Mouse (Mus musculus) kidney, embryonic 15.5 days (tissue): ENCODE data around the gene Gdf15. TPM values are rescaled to one million over a fixed set of nuclear protein-coding genes. Genes with fewer than 3 reads are reported as not detected.

Experiments used
- ATAC-seq: fragments of 200-750 bp; cut with Nextera tagmentation; replicated peaks from 2 replicates; pipeline ENCODE4 v1.8.0; 2017; ENCODE audit warnings: moderate TSS enrichment; ENCODE audit not compliant: low FRiP score
- H3K27ac ChIP-seq: fragments of 300-500 bp; sonication (generic); 2 replicates; pipeline ENCODE4 v1.5.1; 2015; ENCODE audit warnings: mild to moderate bottlenecking, inconsistent platforms
- H3K27me3 ChIP-seq: fragments of 300-500 bp; sonication (generic); 2 replicates; pipeline ENCODE4 v1.6.1; 2015; ENCODE audit warnings: inconsistent platforms
- H3K36me3 ChIP-seq: fragments of 300-500 bp; sonication (generic); 2 replicates; pipeline ENCODE4 v1.6.1; 2015; ENCODE audit warnings: inconsistent platforms
- H3K4me1 ChIP-seq: fragments of 300-500 bp; sonication (generic); 2 replicates; pipeline ENCODE4 v1.6.1; 2015; ENCODE audit warnings: inconsistent platforms
- H3K4me2 ChIP-seq: fragments of 300-500 bp; sonication (generic); 2 replicates; pipeline ENCODE4 v1.6.1; 2015; ENCODE audit warnings: moderate library complexity, mild to moderate bottlenecking, inconsistent platforms
- H3K4me3 ChIP-seq: fragments of 300-500 bp; sonication (generic); replicated peaks from 2 replicates; pipeline ENCODE4 v1.5.1; 2015; ENCODE audit warnings: mild to moderate bottlenecking, inconsistent platforms
- H3K9ac ChIP-seq: fragments of 300-500 bp; sonication (generic); 2 replicates; pipeline ENCODE4 v1.6.1; 2015; ENCODE audit warnings: mild to moderate bottlenecking, inconsistent platforms
- H3K9me3 ChIP-seq: fragments of 300-500 bp; sonication (generic); replicated peaks from 2 replicates; pipeline ENCODE4 v1.6.1; 2016; ENCODE audit warnings: inconsistent platforms
- WGBS: fragments of 180-500 bp; shearing (Covaris S2); methylation state at CpG from one replicate; pipeline ENCODE4 v1.1.7; 2015; ENCODE audit warnings: mixed read lengths; 5-methylcytosine and 5-hydroxymethylcytosine counted together
- polyA plus RNA-seq: library from polyadenylated mRNA; unstranded; fragments of >200 nt; fragmentation: Nextera tagmentation; extraction: Ambion mirVana; gene quantifications from 2 replicates; pipeline ENCODE4 v1.2.1, GENCODE M21; 2015

Gdf15 gene
- 0.46 and 0.77 TPM in 2 replicates for polyA plus RNA-seq

GRCm38 (mm10) chr8:70632346-70632892 is at the start of gene Gdf15:
Gdf15 (minus strand) TSS chr8:70632456.
- Histone ChIP-seq H3K9me3 (no peaks in the 10 kb centered on the region), H3K27me3 (no peaks in the 10 kb centered on the region), H3K4me2 (peak within 1 kb of the TSS; percentile 81), H3K9ac (0 out of 2 replicates have a peak within 1 kb of the TSS, but pooled peaks have one; percentile 2), H3K4me3 (peak within 1 kb of the TSS; percentile 58; the same call in 1 of the 2 replicates), H3K27ac (no peak within 1 kb of the TSS; the same call in 1 of the 2 replicates), H3K4me1 (peaks cover 79% of the 10 kb centered on the region), H3K36me3 (no peaks in the 10 kb centered on the region)
- 82% methylated on average over 6 of the region's 6 CpGs for WGBS
- ATAC-seq = no peak

DNA sequence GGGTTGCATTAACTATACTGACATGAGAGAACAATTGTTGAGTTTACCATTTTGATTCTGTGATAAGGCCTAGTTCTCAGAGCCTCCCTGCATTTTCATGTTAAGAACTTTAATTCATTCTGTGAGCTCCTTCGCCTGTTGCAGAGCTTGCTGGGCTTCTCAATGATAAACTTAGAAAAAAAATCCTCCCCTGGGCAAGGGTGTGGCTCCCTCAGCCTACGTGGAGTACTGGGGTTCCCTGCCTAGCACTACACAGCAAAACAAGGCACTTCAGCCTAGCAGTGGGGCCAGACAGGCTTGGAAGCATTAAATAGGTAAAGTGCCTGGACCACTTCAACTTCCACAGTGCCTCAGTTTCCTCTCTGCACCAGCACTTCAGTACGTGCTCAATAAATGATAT is 49.2 kb upstream of the Gdf15 start:
- H3K4me2 ChIP-seq = no peak overlapping the region
- peaks cover 31% of the 10 kb centered on the region for H3K36me3 ChIP-seq
- peak overlapping the region; percentile 49; the same call in 1 of the 2 replicates for H3K27ac ChIP-seq
- no peak overlapping the region for H3K4me3 ChIP-seq
- no peaks in the 10 kb centered on the region for H3K27me3 ChIP-seq
- H3K4me1 ChIP-seq = peaks cover 26% of the 10 kb centered on the region
- WGBS = 74% methylated on average over 3 of the region's 3 CpGs
- no peaks in the 10 kb centered on the region for H3K9me3 ChIP-seq
- no peak for ATAC-seq
- no peak overlapping the region for H3K9ac ChIP-seq

GRCm38 (mm10) chr8:70680039-70680438 is 47.8 kb upstream of the Gdf15 start:
- no peak overlapping the region for H3K4me3 ChIP-seq

GRCm38 (mm10) chr8:70679404-70679803 is 47.1 kb upstream of the Gdf15 start:
- Histone ChIP-seq H3K27me3 (no peaks in the 10 kb centered on the region), H3K9me3 (no peaks in the 10 kb centered on the region), H3K4me1 (peaks cover 36% of the 10 kb centered on the region), H3K4me3 (no peak overlapping the region), H3K4me2 (no peak overlapping the region), H3K36me3 (peaks cover 35% of the 10 kb centered on the region), H3K27ac (0 out of 2 replicates have a peak overlapping the region, but pooled peaks have one; percentile 2), H3K9ac (no peak overlapping the region)
- WGBS = 92% methylated on average over 4 of the region's 4 CpGs
- ATAC-seq = no peak

More at GRCm38 (mm10) chr8:70680039-70680438, 47.8 kb upstream of the Gdf15 start:
- no peak for ATAC-seq
- peaks cover 29% of the 10 kb centered on the region for H3K4me1 ChIP-seq
- H3K9ac ChIP-seq = no peak overlapping the region
- no peaks in the 10 kb centered on the region for H3K27me3 ChIP-seq
- WGBS = 74% methylated on average over 3 of the region's 3 CpGs
- H3K4me2 ChIP-seq = no peak overlapping the region
- no peak overlapping the region for H3K27ac ChIP-seq
- H3K9me3 ChIP-seq = no peaks in the 10 kb centered on the region
- peaks cover 35% of the 10 kb centered on the region for H3K36me3 ChIP-seq

GRCm38 (mm10) chr8:70678679-70679078 is 46.4 kb upstream of the Gdf15 start:
- Histone ChIP-seq H3K4me2 (no peak overlapping the region), H3K9ac (no peak overlapping the region), H3K4me3 (no peak overlapping the region), H3K27me3 (no peaks in the 10 kb centered on the region), H3K9me3 (no peaks in the 10 kb centered on the region), H3K36me3 (peaks cover 35% of the 10 kb centered on the region), H3K4me1 (peaks cover 40% of the 10 kb centered on the region), H3K27ac (no peak overlapping the region)
- ATAC-seq = no peak

GRCm38 (mm10) chr8:70677451-70678080 is 45.3 kb upstream of the Gdf15 start:
- ATAC-seq = no peak
- peak overlapping the region; percentile 58 for H3K27ac ChIP-seq

DNA sequence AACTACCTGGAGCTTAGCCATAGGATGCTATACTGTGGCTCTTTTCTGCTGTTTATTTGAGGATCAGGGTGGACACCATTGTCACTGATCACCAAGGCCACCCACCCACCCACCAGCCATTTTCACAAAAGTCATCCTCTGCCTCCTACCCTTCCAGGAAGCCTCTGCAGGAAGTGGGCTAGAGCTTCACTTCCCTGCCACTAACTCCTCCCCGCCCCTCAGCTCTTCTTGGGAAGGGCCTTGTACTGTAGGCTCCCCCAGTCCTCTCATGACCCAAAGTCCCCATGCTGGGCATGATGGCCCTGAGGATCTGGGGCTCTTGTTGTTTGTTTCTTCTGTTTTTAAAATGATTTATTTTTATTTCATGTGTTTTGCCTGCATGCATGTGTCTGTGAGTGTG is 43.1 kb upstream of the Gdf15 start:
- H3K27ac ChIP-seq = peak overlapping the region; percentile 97
- H3K4me1 ChIP-seq = peaks cover 51% of the 10 kb centered on the region
- H3K9me3 ChIP-seq = no peaks in the 10 kb centered on the region
- H3K9ac ChIP-seq = no peak overlapping the region
- no peak overlapping the region for H3K4me2 ChIP-seq
- H3K4me3 ChIP-seq = no peak overlapping the region
- H3K36me3 ChIP-seq = peaks cover 35% of the 10 kb centered on the region
- no peak for ATAC-seq
- 85% methylated on average over 1 of the region's 1 CpGs for WGBS
- no peaks in the 10 kb centered on the region for H3K27me3 ChIP-seq

More at GRCm38 (mm10) chr8:70677451-70678080, 45.3 kb upstream of the Gdf15 start:
- H3K4me2 ChIP-seq = no peak overlapping the region
- peaks cover 42% of the 10 kb centered on the region for H3K4me1 ChIP-seq
- H3K9me3 ChIP-seq = no peaks in the 10 kb centered on the region
- WGBS = 72% methylated on average over 15 of the region's 15 CpGs
- H3K4me3 ChIP-seq = no peak overlapping the region
- H3K9ac ChIP-seq = no peak overlapping the region
- peaks cover 35% of the 10 kb centered on the region for H3K36me3 ChIP-seq
- no peaks in the 10 kb centered on the region for H3K27me3 ChIP-seq

- peak overlapping the region; percentile 62 for H3K9ac ChIP-seq
- no peak for ATAC-seq
- no peaks in the 10 kb centered on the region for H3K27me3 ChIP-seq
- peaks cover 51% of the 10 kb centered on the region for H3K4me1 ChIP-seq
- H3K4me2 ChIP-seq = peak overlapping the region; percentile 70
- peaks cover 34% of the 10 kb centered on the region for H3K36me3 ChIP-seq
- 61% methylated on average over 4 of the region's 4 CpGs for WGBS
- H3K9me3 ChIP-seq = no peaks in the 10 kb centered on the region
- peak overlapping the region; percentile 97 for H3K27ac ChIP-seq
- no peak overlapping the region for H3K4me3 ChIP-seq
These were observed 42.5 kb upstream of the Gdf15 start for GRCm38 (mm10) chr8:70674716-70675115.

DNA sequence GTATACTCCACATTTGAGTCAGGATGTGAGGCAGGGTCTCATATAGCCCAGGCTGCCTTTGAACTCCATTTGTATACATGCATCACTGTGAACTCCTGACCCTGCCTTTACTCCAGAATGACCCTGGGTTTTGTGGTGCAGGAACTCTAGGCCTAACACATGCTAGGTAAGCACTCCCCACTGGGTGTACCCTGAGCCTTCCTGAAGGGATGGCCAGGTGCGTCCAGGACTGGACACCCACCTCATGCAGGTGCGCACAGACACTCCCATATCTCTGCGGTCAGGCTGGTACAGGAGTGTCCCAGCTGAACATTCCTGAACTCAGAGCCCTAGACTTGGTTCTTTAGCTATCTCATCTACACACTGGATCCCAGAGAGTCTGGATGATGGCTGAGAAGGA is 41.9 kb upstream of the Gdf15 start:
- Histone ChIP-seq H3K9me3 (no peaks in the 10 kb centered on the region), H3K9ac (peak overlapping the region; percentile 62), H3K36me3 (peaks cover 28% of the 10 kb centered on the region), H3K4me3 (peak overlapping the region; percentile 71), H3K4me1 (peaks cover 51% of the 10 kb centered on the region), H3K27me3 (no peaks in the 10 kb centered on the region), H3K4me2 (peak overlapping the region; percentile 70), H3K27ac (peak overlapping the region; percentile 97)
- 82% methylated on average over 3 of the region's 3 CpGs for WGBS
- ATAC-seq = no peak

DNA sequence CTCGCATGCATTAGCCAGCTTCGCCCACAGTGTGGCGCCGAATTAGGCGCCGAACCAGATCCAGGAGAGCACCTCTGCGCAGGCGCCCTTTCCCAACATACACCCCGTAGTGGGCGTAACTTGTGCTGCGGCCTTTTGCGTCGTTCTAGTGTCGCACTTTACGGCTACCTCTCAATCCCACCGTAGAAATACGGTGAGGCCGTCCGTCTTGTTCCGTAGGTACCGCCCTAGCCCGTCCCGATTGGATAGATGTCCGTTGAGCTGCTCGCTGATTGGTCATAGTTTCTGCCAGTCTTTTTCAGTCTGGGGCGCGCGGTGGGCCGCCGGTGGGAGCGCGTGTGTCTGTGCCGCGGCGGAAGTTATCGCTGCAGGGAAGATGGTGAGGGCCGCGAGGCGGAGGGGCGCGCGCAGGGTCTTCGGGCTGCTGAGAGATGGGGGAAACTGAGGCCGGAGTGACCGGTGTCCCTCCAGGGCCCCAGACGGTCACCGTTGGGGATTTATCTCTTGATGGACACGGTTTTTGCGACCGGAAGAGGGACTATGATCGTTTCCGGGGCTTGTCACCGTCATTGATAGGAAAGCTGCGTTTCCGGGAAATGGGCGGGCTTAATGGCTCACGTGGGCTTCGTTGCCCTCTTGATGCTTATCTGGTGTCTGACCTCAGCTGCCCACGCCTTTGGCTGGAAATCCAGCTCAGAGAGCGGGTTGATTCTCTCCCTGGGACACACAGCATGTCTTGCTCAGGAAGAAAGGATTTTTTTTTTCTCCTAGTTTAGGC is 41.0 kb upstream of the Gdf15 start, which contains the start of gene Lsm4:
Gene Lsm4, plus strand, starts transcription at position 170 of the 778 bp plus-strand sequence.
- Histone ChIP-seq H3K36me3 (peaks cover 19% of the 10 kb centered on the region), H3K27me3 (no peaks in the 10 kb centered on the region), H3K9ac (peak within 1 kb of the TSS; percentile 62), H3K4me1 (peaks cover 50% of the 10 kb centered on the region), H3K4me2 (peak within 1 kb of the TSS; percentile 70), H3K27ac (peak within 1 kb of the TSS; percentile 97), H3K9me3 (no peaks in the 10 kb centered on the region), H3K4me3 (peak within 1 kb of the TSS; percentile 71)
- peak; percentile 96 for ATAC-seq
- under 1% methylated on average over 60 of the region's 60 CpGs for WGBS

DNA sequence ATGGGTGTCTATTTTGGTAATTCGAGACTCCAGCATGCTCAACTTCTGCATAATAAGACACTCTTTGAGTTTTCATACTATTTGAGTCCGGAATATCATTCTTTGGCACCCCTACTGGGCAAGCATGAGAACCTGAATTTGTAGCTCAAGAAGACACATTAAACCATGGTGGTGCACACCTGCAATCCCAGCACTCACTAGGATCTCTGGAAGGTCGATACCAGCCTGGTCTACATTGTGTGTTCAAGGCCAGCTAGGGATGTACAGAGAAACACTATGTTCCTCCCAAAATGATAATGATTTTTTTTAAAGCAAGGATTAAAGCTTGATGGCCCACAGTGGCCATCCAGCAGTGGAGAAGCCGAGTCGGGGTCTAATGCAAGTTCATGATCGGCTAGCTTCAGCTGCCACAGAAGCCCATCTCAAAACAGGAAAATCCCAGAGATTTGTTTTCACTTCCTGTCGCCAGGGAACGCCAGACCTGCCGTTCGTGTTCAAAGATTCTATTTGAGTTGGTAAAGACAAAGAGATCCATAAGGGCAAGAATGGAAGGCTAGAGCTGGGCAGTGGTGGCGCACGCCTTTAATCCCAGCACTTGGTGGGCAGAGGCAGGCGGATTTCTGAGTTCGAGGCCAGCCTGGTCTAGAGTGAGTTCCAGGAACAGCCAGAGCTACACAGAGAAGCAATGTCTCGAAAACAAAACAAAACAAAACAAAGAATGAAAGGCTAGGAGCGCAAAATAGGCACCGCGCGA is 40.2 kb upstream of the Gdf15 start:
- WGBS = 40% methylated on average over 19 of the region's 19 CpGs
- Histone ChIP-seq H3K27ac (peak overlapping the region; percentile 97), H3K36me3 (peaks cover 12% of the 10 kb centered on the region), H3K4me1 (peaks cover 43% of the 10 kb centered on the region), H3K4me2 (peak overlapping the region; percentile 70), H3K4me3 (peak overlapping the region; percentile 71), H3K9ac (peak overlapping the region; percentile 52), H3K27me3 (no peaks in the 10 kb centered on the region), H3K9me3 (no peaks in the 10 kb centered on the region)
- peak; percentile 13; the same call in 1 of the 2 replicates for ATAC-seq
